Mouse (Mus musculus) limb, embryonic 14.5 days (tissue): Measurements from ENCODE around the gene Zfp646. TPM values are rescaled to one million over a fixed set of nuclear protein-coding genes. Genes with fewer than 3 reads are reported as not detected.
"Not testable (repeated sequence)": the region's sequence is repeated elsewhere in the genome, so short reads cannot be mapped to it uniquely, and the experiment has no call there.

ENCODE experiments used
- ATAC-seq: fragments of 200-750 bp; cut with Nextera tagmentation; 2 replicates; pipeline ENCODE4 v1.8.0; 2017; ENCODE audit warnings: low read depth, moderate number of reproducible peaks, moderate TSS enrichment; ENCODE audit not compliant: low FRiP score
- DNase-seq: peaks from one replicate; pipeline ENCODE4 v3.0.0-alpha.2; 2015; ENCODE audit warnings: low spot score
- H3K27ac ChIP-seq: fragments of 300-500 bp; sonication (generic); replicated peaks from 2 replicates; pipeline ENCODE4 v1.5.1; 2014; ENCODE audit warnings: low read depth, mild to moderate bottlenecking, low read length, moderate library complexity, mixed read lengths
- H3K27me3 ChIP-seq: fragments of 300-500 bp; sonication (generic); 2 replicates; pipeline ENCODE4 v1.6.1; 2014; ENCODE audit warnings: low read length, mixed read lengths; ENCODE audit not compliant: control insufficient read depth, insufficient read depth
- H3K36me3 ChIP-seq: fragments of 300-500 bp; sonication (generic); 2 replicates; pipeline ENCODE4 v1.6.1; 2014; ENCODE audit warnings: mild to moderate bottlenecking, low read length, moderate library complexity, mixed read lengths; ENCODE audit not compliant: control insufficient read depth, insufficient read depth
- H3K4me1 ChIP-seq: fragments of 300-500 bp; sonication (generic); 2 replicates; pipeline ENCODE4 v1.6.1; 2014; ENCODE audit warnings: antibody characterized with exemption, low read length, mixed read lengths; ENCODE audit not compliant: control insufficient read depth, insufficient read depth
- H3K4me2 ChIP-seq: fragments of 300-500 bp; sonication (generic); replicated peaks from 2 replicates; pipeline ENCODE4 v1.6.1; 2014; ENCODE audit warnings: low read depth, mild to moderate bottlenecking, low read length, moderate library complexity; ENCODE audit not compliant: severe bottlenecking
- H3K4me3 ChIP-seq: fragments of 300-500 bp; sonication (generic); replicated peaks from 2 replicates; pipeline ENCODE4 v1.5.1; 2014; ENCODE audit warnings: low read length
- H3K9ac ChIP-seq: fragments of 300-500 bp; sonication (generic); 2 replicates; pipeline ENCODE4 v1.6.1; 2014; ENCODE audit warnings: mild to moderate bottlenecking, low read depth, low read length, moderate library complexity; ENCODE audit not compliant: severe bottlenecking
- H3K9me3 ChIP-seq: fragments of 300-500 bp; sonication (generic); 2 replicates; pipeline ENCODE4 v1.6.1; 2016; ENCODE audit warnings: low read length; ENCODE audit not compliant: control insufficient read depth
- POLR2A ChIP-seq: fragments of 200-500 bp; IDR thresholded peaks from 2 replicates; pipeline ENCODE4 v1.8.0; 2012; ENCODE audit warnings: inconsistent platforms, mild to moderate bottlenecking, moderate library complexity, borderline replicate concordance; ENCODE audit not compliant: insufficient read depth, insufficient read length; ENCODE audit errors: extremely low read depth
- WGBS: fragments of 180-500 bp; shearing (Covaris S2); extraction: QIAGEN DNeasy Blood & Tissue Kit; methylation state at CpG from one replicate; pipeline ENCODE4 v1.1.7; 2014; 5-methylcytosine and 5-hydroxymethylcytosine counted together
- polyA plus RNA-seq, 2 experiments: library from polyadenylated mRNA; depleted of rRNA in 1 of 2; stranded (reverse) in 1 of 2; unstranded in 1 of 2; fragments of >200 nt; fragmentation: Nextera tagmentation in 1 of 2; extraction: Ambion mirVana in 1 of 2; gene quantifications; 2 replicates each; pipeline versions ENCODE4 v1.2.1 to v1.2.3; 2012 to 2014

The Zfp646 gene
- polyA plus RNA-seq, 2 experiments: 12.4 to 19.1 TPM

GRCm38 (mm10) chr7:127895442-127895841 is 19.4 kb downstream of the Zfp646 start, which contains the start of the genes Gm21974 and Vkorc1:
TSS of gene Gm21974 (minus strand) at chr7:127895454.
TSS of gene Vkorc1 (minus strand) at chr7:127895617.
- ATAC-seq (peak; percentile 96), DNase-seq (peak; percentile 99)
- 0 out of 2 replicates have a peak, but pooled peaks have one; percentile 40 for TF ChIP-seq POLR2A
- Histone ChIP-seq H3K36me3 (peaks cover 28% of the 10 kb centered on the region), H3K4me1 (peaks cover 4% of the 10 kb centered on the region), H3K9ac (peak within 1 kb of the TSS; percentile 58), H3K9me3 (no peaks in the 10 kb centered on the region), H3K4me3 (peak within 1 kb of the TSS; percentile 50), H3K4me2 (peak within 1 kb of the TSS; percentile 63), H3K27ac (peak within 1 kb of the TSS; percentile 53), H3K27me3 (no peaks in the 10 kb centered on the region)
- WGBS: under 1% methylated on average over 26 of the region's 26 CpGs

- ATAC-seq: peak; percentile 1; the same call in 1 of the 2 replicates
- 72% methylated on average over 7 of the region's 7 CpGs for WGBS
- H3K4me1 ChIP-seq, H3K27ac ChIP-seq, H3K9ac ChIP-seq, DNase-seq, H3K9me3 ChIP-seq, H3K27me3 ChIP-seq: not testable (repeated sequence)
- Histone ChIP-seq H3K36me3 (peaks cover 25% of the 10 kb centered on the region), H3K4me2 (peak overlapping the region; percentile 63), H3K4me3 (peak overlapping the region; percentile 50)
These were observed 19.9 kb downstream of the Zfp646 start for GRCm38 (mm10) chr7:127895891-127896290.

DNA sequence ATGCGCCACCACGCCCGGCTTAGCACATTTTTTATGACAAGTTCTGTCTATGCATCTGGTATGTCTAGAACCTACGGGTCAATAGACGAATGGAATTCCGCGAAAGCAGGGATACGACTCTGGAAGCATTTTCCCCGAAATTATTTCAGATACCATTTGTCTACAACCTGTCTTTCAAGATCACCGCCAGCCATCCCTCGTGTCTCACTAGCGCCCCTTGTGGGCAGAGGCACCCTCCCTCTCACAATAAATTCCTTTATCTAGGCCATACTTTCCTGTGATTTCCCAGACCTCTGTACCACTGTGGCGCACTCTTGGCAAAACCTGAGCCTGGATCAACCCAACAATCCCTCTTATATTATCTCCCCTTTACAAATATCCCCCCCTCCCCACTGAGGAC is 20.4 kb downstream of the Zfp646 start:
- no peaks in the 10 kb centered on the region for H3K27me3 ChIP-seq
- DNase-seq (peak; percentile 24), ATAC-seq (no peak)
- 61% methylated on average over 13 of the region's 13 CpGs for WGBS
- TF ChIP-seq POLR2A: no peak
- no peak overlapping the region for H3K4me2 ChIP-seq
- no peak overlapping the region for H3K9ac ChIP-seq
- no peak overlapping the region for H3K4me3 ChIP-seq
- peaks cover 22% of the 10 kb centered on the region for H3K36me3 ChIP-seq
- no peak overlapping the region for H3K27ac ChIP-seq
- peaks cover 4% of the 10 kb centered on the region for H3K4me1 ChIP-seq
- no peaks in the 10 kb centered on the region for H3K9me3 ChIP-seq

DNA sequence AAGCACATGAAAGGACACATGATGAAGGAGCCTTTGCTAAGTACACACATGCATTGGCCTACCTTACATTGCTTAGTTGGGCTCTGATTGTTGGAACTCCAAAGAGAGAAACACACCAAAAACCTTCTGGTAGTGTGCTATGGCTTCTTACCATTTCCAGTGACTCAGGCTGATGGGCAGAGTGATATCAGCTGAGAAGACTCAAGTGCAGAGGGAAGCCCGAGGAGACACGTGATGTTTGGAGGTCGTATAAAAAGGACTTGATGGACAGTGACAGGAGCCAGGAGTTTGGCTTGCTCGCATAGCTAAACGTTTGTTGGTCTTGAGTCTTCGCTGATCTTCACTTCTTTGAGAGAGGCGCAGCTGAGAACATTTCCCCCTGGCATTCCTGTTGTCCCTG is 21.5 kb downstream of the Zfp646 start:
- 87% methylated on average over 7 of the region's 7 CpGs for WGBS
- DNase-seq: no peak
- no peak for TF ChIP-seq POLR2A
- Histone ChIP-seq H3K4me2 (no peak overlapping the region), H3K4me1 (peaks cover 4% of the 10 kb centered on the region), H3K9ac (no peak overlapping the region), H3K27ac (no peak overlapping the region), H3K27me3 (no peaks in the 10 kb centered on the region), H3K9me3 (no peaks in the 10 kb centered on the region), H3K4me3 (no peak overlapping the region), H3K36me3 (peaks cover 14% of the 10 kb centered on the region)
- no peak for ATAC-seq

DNA sequence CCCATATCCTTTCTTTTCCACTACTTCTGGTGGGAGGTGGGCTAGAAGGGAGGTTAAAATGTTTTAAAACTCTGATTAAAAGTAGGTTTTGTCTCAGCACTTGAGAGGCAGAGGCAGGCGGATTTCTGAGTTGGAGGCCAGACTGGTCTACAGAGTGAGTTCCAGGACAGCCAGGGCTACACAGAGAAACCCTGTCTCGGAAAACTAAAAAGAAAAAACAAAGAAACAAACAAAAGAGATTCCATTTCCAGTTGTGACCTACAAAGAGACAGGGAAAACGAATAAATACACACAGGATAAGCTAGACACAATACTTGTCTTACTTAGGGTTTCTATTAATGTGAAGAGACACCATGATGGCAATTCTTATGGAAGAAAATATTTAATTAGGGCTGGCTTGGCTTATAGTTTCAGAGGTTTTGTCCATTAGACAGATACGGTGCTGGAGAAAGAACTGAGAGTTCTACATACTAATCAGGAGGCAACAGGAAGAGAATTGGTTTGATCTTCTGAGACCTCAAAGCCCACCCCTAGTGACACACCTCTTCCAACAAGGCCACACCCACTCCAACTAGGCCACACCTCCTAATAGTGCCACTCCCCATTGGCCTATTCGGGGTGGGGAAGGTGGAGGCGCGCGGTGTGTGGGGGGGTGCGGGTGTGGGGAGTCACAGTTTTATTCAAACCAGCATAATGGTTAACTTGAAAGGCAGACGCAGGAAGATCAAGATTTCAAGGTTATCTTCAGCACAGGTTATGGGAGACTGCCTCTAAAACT is 22.3 kb downstream of the Zfp646 start:
- Histone ChIP-seq H3K9me3 (no peaks in the 10 kb centered on the region), H3K27me3 (no peaks in the 10 kb centered on the region), H3K4me3 (no peak overlapping the region), H3K9ac (no peak overlapping the region), H3K4me1 (peaks cover 4% of the 10 kb centered on the region), H3K27ac (no peak overlapping the region), H3K36me3 (peaks cover 6% of the 10 kb centered on the region; the same call in 1 of the 2 replicates), H3K4me2 (no peak overlapping the region)
- no peak for ATAC-seq
- WGBS: 40% methylated on average over 10 of the region's 10 CpGs
- no peak for DNase-seq
- no peak for TF ChIP-seq POLR2A
